Mouse (Mus musculus): ENCODE measurements around the gene Cradd. TPM values are rescaled to one million over a fixed set of nuclear protein-coding genes. Genes with fewer than 3 reads are reported as not detected.

The Cradd gene
- polyA plus RNA-seq, 2 experiments, result 3.2 to 3.6 TPM

DNA sequence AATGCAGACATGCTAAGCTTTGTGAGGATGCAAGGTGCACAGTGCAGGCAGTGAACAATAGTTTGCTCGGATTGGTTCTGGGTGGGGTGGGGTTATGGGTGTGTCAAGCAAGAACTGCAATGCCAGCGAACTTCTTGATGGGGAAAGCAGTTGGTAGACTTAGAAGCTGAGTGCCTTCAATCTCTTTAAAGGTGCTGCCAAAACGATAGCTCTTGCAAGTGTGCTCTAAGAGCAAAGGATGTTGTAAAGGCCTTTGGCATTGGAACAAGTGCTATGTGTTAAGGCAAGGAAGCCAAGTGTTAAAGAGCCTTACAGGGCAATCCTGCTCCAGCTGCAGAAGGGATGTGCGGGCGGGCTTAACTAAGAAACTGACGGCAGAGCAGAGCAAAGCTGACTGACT lies 149.7 kb downstream of the Cradd start:
- H3K4me1 ChIP-seq (replicated peaks; ENCODE audit: control insufficient read depth in 2 of 2, insufficient read depth in 2 of 2, low read length in 1 of 2), result no peaks in the 10 kb centered on the region
- ATAC-seq (ENCODE audit: insufficient read depth), result no peak
- no peaks in the 10 kb centered on the region for H3K27me3 ChIP-seq (ENCODE audit: control insufficient read depth, insufficient read depth, low read length)
- H3K36me3 ChIP-seq (replicated peaks; ENCODE audit: control insufficient read depth, insufficient read depth, low read depth), result no peaks in the 10 kb centered on the region
- H3K27ac ChIP-seq, result no peak overlapping the region
- no peak for DNase-seq (ENCODE audit: low read depth in 3 of 3, low spot score in 3 of 3)
- no peaks in the 10 kb centered on the region for H3K9me3 ChIP-seq (ENCODE audit: control insufficient read depth, low read length)
- no peak overlapping the region for H3K9ac ChIP-seq (replicated peaks)
- no peak overlapping the region for H3K4me3 ChIP-seq (ENCODE audit: insufficient read depth in 1 of 2, low read depth in 2 of 2, low read length in 2 of 2)
- H3K4me2 ChIP-seq (ENCODE audit: low read depth), result no peak overlapping the region
- TF ChIP-seq CTCF (IDR thresholded peaks at IDR 0.05; ENCODE audit: low read depth) (no peak), EP300 (IDR thresholded peaks at IDR 0.05; ENCODE audit: low read depth) (no peak)
- WGBS (ENCODE audit: insufficient replicate concordance), result 65% methylated on average over 6 of the region's 6 CpGs

GRCm38 (mm10) chr10:95170721-95171354 lies 153.1 kb downstream of the Cradd start:
- no peaks in the 10 kb centered on the region for H3K27me3 ChIP-seq (ENCODE audit: control insufficient read depth, insufficient read depth, low read length)
- H3K36me3 ChIP-seq (replicated peaks; ENCODE audit: control insufficient read depth, insufficient read depth, low read depth), result no peaks in the 10 kb centered on the region
- no peaks in the 10 kb centered on the region for H3K9me3 ChIP-seq (ENCODE audit: control insufficient read depth, low read length)
- 59% methylated on average over 9 of the region's 9 CpGs for WGBS (ENCODE audit: insufficient replicate concordance)
- ATAC-seq (ENCODE audit: insufficient read depth) (no peak), DNase-seq (ENCODE audit: low read depth in 3 of 3, low spot score in 3 of 3) (no peak)
- H3K4me3 ChIP-seq (ENCODE audit: insufficient read depth in 1 of 2, low read depth in 2 of 2, low read length in 2 of 2), result no peak overlapping the region
- H3K4me2 ChIP-seq (ENCODE audit: low read depth), result no peak overlapping the region
- no peak overlapping the region for H3K27ac ChIP-seq
- H3K4me1 ChIP-seq (replicated peaks; ENCODE audit: control insufficient read depth in 2 of 2, insufficient read depth in 2 of 2, low read length in 1 of 2), result no peaks in the 10 kb centered on the region
- TF ChIP-seq EP300 (IDR thresholded peaks at IDR 0.05; ENCODE audit: low read depth) (no peak), CTCF (IDR thresholded peaks at IDR 0.05; ENCODE audit: low read depth) (no peak)
- no peak overlapping the region for H3K9ac ChIP-seq (replicated peaks)

DNA sequence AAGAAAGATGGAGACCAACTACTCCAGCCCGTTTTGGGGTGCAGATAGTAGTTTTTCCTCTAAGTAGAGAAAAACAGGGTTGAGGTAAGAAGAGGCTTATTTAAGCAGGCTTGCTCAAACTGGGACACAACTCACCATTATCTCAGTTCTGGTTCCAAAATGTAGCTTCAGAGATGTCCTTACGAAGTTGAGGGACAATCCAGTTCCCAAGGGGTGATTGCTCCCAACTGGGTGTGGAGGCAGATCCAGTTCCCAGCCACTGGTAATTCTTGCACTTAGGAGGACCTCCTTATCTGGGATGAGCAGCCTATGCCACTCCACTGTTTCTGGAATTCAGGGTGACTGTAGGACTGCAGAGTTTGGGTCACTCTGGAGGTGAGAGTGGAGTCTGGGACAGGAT lies 159.0 kb downstream of the Cradd start:
- 49% methylated on average over 2 of the region's 2 CpGs for WGBS (ENCODE audit: insufficient replicate concordance)
- Histone ChIP-seq H3K27ac (no peak overlapping the region), H3K36me3 (replicated peaks; ENCODE audit: control insufficient read depth, insufficient read depth, low read depth) (no peaks in the 10 kb centered on the region), H3K27me3 (ENCODE audit: control insufficient read depth, insufficient read depth, low read length) (no peaks in the 10 kb centered on the region), H3K4me2 (ENCODE audit: low read depth) (no peak overlapping the region), H3K9ac (replicated peaks) (no peak overlapping the region), H3K4me1 (replicated peaks; ENCODE audit: control insufficient read depth in 2 of 2, insufficient read depth in 2 of 2, low read length in 1 of 2) (no peaks in the 10 kb centered on the region), H3K4me3 (ENCODE audit: insufficient read depth in 1 of 2, low read depth in 2 of 2, low read length in 2 of 2) (no peak overlapping the region), H3K9me3 (ENCODE audit: control insufficient read depth, low read length) (no peaks in the 10 kb centered on the region)
- ATAC-seq (ENCODE audit: insufficient read depth) (no peak), DNase-seq (ENCODE audit: low read depth in 3 of 3, low spot score in 3 of 3) (no peak)
- TF ChIP-seq EP300 (IDR thresholded peaks at IDR 0.05; ENCODE audit: low read depth), result no peak
- TF ChIP-seq CTCF (IDR thresholded peaks at IDR 0.05; ENCODE audit: low read depth), result no peak

DNA sequence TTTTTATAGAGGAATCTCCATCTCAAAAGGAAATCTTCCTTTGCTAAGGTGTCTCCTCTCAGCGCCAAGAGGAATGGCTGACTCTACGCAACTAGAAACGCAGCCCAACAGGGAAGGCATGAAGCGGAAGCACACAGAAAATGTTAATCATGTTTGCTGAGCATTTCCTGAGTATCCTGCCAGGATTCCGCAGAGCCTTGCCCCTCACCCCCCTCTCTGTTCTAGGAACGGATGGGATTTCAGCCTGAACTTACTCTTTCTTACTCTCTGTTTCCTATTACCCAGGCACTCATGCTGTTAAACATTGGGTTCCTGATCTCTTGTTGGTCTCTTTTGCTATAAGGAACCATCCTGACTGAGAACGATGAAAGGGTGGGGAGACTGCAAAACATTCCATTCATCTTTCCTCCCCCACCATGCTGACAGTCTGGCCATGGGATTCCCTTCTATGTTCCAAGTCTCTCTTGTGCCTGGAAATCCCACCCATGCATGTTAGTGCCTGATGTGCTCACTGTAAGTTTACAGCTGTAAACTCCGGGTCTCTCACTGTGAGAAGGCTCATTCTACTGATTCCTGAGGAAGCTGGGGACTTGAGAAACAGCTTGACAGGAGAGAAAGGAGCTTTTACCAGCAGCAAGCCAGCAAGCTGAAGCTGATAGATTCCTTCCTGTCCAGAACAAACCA lies 161.1 kb downstream of the Cradd start:
- DNase-seq (ENCODE audit: low read depth in 3 of 3, low spot score in 3 of 3) (no peak), ATAC-seq (ENCODE audit: insufficient read depth) (no peak)
- WGBS (ENCODE audit: insufficient replicate concordance), result 53% methylated on average over 8 of the region's 8 CpGs
- H3K9me3 ChIP-seq (ENCODE audit: control insufficient read depth, low read length), result no peaks in the 10 kb centered on the region
- H3K4me1 ChIP-seq (replicated peaks; ENCODE audit: control insufficient read depth in 2 of 2, insufficient read depth in 2 of 2, low read length in 1 of 2), result no peaks in the 10 kb centered on the region
- H3K9ac ChIP-seq (replicated peaks), result no peak overlapping the region
- no peak overlapping the region for H3K4me3 ChIP-seq (ENCODE audit: insufficient read depth in 1 of 2, low read depth in 2 of 2, low read length in 2 of 2)
- no peaks in the 10 kb centered on the region for H3K36me3 ChIP-seq (replicated peaks; ENCODE audit: control insufficient read depth, insufficient read depth, low read depth)
- H3K27me3 ChIP-seq (ENCODE audit: control insufficient read depth, insufficient read depth, low read length), result no peaks in the 10 kb centered on the region
- H3K27ac ChIP-seq, result no peak overlapping the region
- H3K4me2 ChIP-seq (ENCODE audit: low read depth), result no peak overlapping the region
- TF ChIP-seq EP300 (IDR thresholded peaks at IDR 0.05; ENCODE audit: low read depth), result no peak
- no peak for TF ChIP-seq CTCF (IDR thresholded peaks at IDR 0.05; ENCODE audit: low read depth)

- H3K4me3 ChIP-seq (ENCODE audit: insufficient read depth in 1 of 2, low read depth in 2 of 2, low read length in 2 of 2), result no peak overlapping the region
- no peaks in the 10 kb centered on the region for H3K9me3 ChIP-seq (ENCODE audit: control insufficient read depth, low read length)
- no peaks in the 10 kb centered on the region for H3K36me3 ChIP-seq (replicated peaks; ENCODE audit: control insufficient read depth, insufficient read depth, low read depth)
- no peak overlapping the region for H3K4me2 ChIP-seq (ENCODE audit: low read depth)
- DNase-seq (ENCODE audit: low read depth in 3 of 3, low spot score in 3 of 3) (no peak), ATAC-seq (ENCODE audit: insufficient read depth) (no peak)
- no peaks in the 10 kb centered on the region for H3K27me3 ChIP-seq (ENCODE audit: control insufficient read depth, insufficient read depth, low read length)
- 52% methylated on average over 9 of the region's 9 CpGs for WGBS (ENCODE audit: insufficient replicate concordance)
- H3K4me1 ChIP-seq (replicated peaks; ENCODE audit: control insufficient read depth in 2 of 2, insufficient read depth in 2 of 2, low read length in 1 of 2), result no peaks in the 10 kb centered on the region
- no peak overlapping the region for H3K27ac ChIP-seq
- TF ChIP-seq CTCF (IDR thresholded peaks at IDR 0.05; ENCODE audit: low read depth) (no peak), EP300 (IDR thresholded peaks at IDR 0.05; ENCODE audit: low read depth) (no peak)
- no peak overlapping the region for H3K9ac ChIP-seq (replicated peaks)
Observed at GRCm38 (mm10) chr10:95159675-95160256, 164.2 kb downstream of the Cradd start.
